Mouse (Mus musculus) ES-E14 (cell line): ENCODE measurements around the gene Pdzd3.

Experiments used
- HCFC1 ChIP-seq: IDR thresholded peaks from 2 replicates; pipeline ENCODE4 v1.6.1; 2012; ENCODE audit warnings: low read length, inconsistent platforms, borderline replicate concordance; ENCODE audit not compliant: insufficient read depth
- ZC3H11A ChIP-seq: IDR thresholded peaks from 2 replicates; pipeline ENCODE4 v1.6.1; 2012; ENCODE audit warnings: low read depth, mild to moderate bottlenecking, inconsistent platforms, low read length, borderline replicate concordance

GRCm38 (mm10) chr9:44251314-44251713, at the start of gene Pdzd3:
- no peak for TF ChIP-seq ZC3H11A
- TF ChIP-seq HCFC1: no peak
